Mouse (Mus musculus) lung, embryonic 14.5 days (tissue): ENCODE measurements around the gene Fbln1. TPM values are rescaled to one million over a fixed set of nuclear protein-coding genes. Genes with fewer than 3 reads are reported as not detected.
A peak's percentile ranks its signal among the peaks of the same experiment; 100 is the strongest.

Source experiments
- ATAC-seq: fragments of 200-750 bp; cut with Nextera tagmentation; 2 replicates; pipeline ENCODE4 v1.8.0; 2017; ENCODE audit warnings: mild to moderate bottlenecking, moderate TSS enrichment, moderate library complexity; ENCODE audit not compliant: insufficient read depth
- DNase-seq: peaks from one replicate; pipeline ENCODE4 v3.0.0-alpha.2; 2015
- H3K27ac ChIP-seq: fragments of 300-500 bp; sonication (generic); 2 replicates; pipeline ENCODE4 v1.5.1; 2014; ENCODE audit warnings: low read depth, mild to moderate bottlenecking, moderate library complexity
- H3K27me3 ChIP-seq: fragments of 300-500 bp; sonication (generic); 2 replicates; pipeline ENCODE4 v1.6.1; 2014; ENCODE audit warnings: low read length, control low read depth; ENCODE audit not compliant: insufficient read depth
- H3K36me3 ChIP-seq: fragments of 300-500 bp; sonication (generic); 2 replicates; pipeline ENCODE4 v1.6.1; 2014; ENCODE audit warnings: control low read depth; ENCODE audit not compliant: insufficient read depth
- H3K4me1 ChIP-seq: fragments of 300-500 bp; sonication (generic); 2 replicates; pipeline ENCODE4 v1.6.1; 2014; ENCODE audit warnings: antibody characterized with exemption, control low read depth; ENCODE audit not compliant: insufficient read depth
- H3K4me2 ChIP-seq: fragments of 300-500 bp; sonication (generic); 2 replicates; pipeline ENCODE4 v1.6.1; 2014; ENCODE audit warnings: mild to moderate bottlenecking
- H3K4me3 ChIP-seq: fragments of 300-500 bp; sonication (generic); 2 replicates; pipeline ENCODE4 v1.5.1; 2014; ENCODE audit warnings: low read depth, low read length
- H3K9ac ChIP-seq: fragments of 300-500 bp; sonication (generic); 2 replicates; pipeline ENCODE4 v1.6.1; 2014
- H3K9me3 ChIP-seq: fragments of 300-500 bp; sonication (generic); 2 replicates; pipeline ENCODE4 v1.6.1; 2016; ENCODE audit warnings: low read depth, low read length, control low read depth
- CTCF ChIP-seq: IDR thresholded peaks from 2 replicates; pipeline ENCODE4 v1.5.1; 2016; ENCODE audit warnings: antibody characterized with exemption, low read depth
- WGBS: fragments of 180-500 bp; shearing (Covaris S2); extraction: QIAGEN DNeasy Blood & Tissue Kit; methylation state at CpG from one replicate; pipeline ENCODE4 v1.1.7; 2014; 5-methylcytosine and 5-hydroxymethylcytosine counted together
- polyA plus RNA-seq: library from polyadenylated mRNA; unstranded; fragments of >200 nt; fragmentation: Nextera tagmentation; extraction: Ambion mirVana; gene quantifications from 2 replicates; pipeline ENCODE4 v1.2.1, GENCODE M21; 2014

The Fbln1 gene
- polyA plus RNA-seq = 277 and 302 TPM in 2 replicates

GRCm38 (mm10) chr15:85205792-85206702 is at the start of gene Fbln1:
Gene Fbln1, plus strand, starts transcription at chr15:85205949.
- H3K4me1 ChIP-seq = 0 out of 2 replicates have a peak, but pooled peaks cover 6% of the 10 kb centered on the region
- no peaks in the 10 kb centered on the region for H3K27me3 ChIP-seq
- H3K9ac ChIP-seq = peak within 1 kb of the TSS; percentile 93
- H3K4me3 ChIP-seq = peak within 1 kb of the TSS; percentile 73
- H3K9me3 ChIP-seq = peaks cover 5% of the 10 kb centered on the region; the same call in 1 of the 2 replicates
- DNase-seq (peak; percentile 95), ATAC-seq (peak; percentile 81)
- peaks cover 18% of the 10 kb centered on the region for H3K36me3 ChIP-seq
- peak within 1 kb of the TSS; percentile 81 for H3K4me2 ChIP-seq
- 0 out of 2 replicates have a peak, but pooled peaks have one; percentile 7 for TF ChIP-seq CTCF
- peak within 1 kb of the TSS; percentile 86 for H3K27ac ChIP-seq
- WGBS = under 1% methylated on average over 62 of the region's 64 CpGs

DNA sequence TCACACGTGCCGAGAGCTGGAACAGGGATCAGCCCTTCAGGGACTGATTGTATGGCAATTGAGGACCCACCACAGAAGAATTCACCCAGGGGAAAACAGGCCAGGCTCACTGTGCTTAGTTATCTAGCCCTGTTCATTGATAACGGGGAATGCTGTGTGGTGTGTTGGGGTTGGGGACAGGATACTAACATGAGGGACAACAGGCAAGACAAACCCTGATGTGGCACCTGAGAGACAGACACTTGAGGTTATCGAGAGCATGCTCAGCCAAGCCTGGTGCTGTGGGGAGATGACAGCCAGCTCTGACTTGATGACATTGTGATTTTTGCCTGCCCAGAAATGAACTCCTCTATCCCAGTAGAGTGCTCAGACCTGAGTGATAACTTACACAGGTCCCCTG is 49.6 kb upstream of the Fbln1 start:
- WGBS = 39% methylated on average over 4 of the region's 4 CpGs
- no peak for ATAC-seq
- no peak overlapping the region for H3K27ac ChIP-seq

DNA sequence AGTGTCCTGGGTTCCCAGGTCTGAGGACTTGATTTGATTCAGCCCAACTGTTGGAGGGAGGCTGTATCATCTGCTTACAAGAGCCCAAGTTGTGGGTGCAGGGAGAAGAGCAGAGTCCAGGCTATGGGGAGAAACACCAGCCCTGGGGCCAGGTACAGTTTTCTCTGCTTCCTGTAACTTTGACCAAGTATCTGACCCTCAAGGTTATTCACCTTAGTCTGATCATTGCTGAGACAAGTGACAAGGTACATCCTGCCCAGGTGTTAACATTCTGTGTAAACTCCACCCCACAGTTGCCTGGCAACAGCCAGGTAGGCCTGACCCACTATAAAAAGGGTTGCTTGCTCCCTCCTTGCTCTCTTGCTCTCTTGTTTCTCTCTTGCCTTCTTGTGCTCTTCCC is 44.3 kb upstream of the Fbln1 start:
- Histone ChIP-seq H3K27me3 (no peaks in the 10 kb centered on the region), H3K9ac (no peak overlapping the region), H3K27ac (no peak overlapping the region), H3K36me3 (no peaks in the 10 kb centered on the region), H3K4me1 (0 out of 2 replicates have a peak, but pooled peaks cover 8% of the 10 kb centered on the region), H3K4me2 (no peak overlapping the region), H3K4me3 (no peak overlapping the region), H3K9me3 (no peaks in the 10 kb centered on the region)
- no peak for DNase-seq
- TF ChIP-seq CTCF = no peak
- no peak for ATAC-seq

More for the DNA sequence above, 49.6 kb upstream of the Fbln1 start:
- H3K27me3 ChIP-seq = no peaks in the 10 kb centered on the region
- no peak for TF ChIP-seq CTCF
- no peaks in the 10 kb centered on the region for H3K36me3 ChIP-seq
- no peaks in the 10 kb centered on the region for H3K9me3 ChIP-seq
- no peak overlapping the region for H3K4me3 ChIP-seq
- no peaks in the 10 kb centered on the region for H3K4me1 ChIP-seq
- H3K4me2 ChIP-seq = no peak overlapping the region
- no peak overlapping the region for H3K9ac ChIP-seq
- no peak for DNase-seq

DNA sequence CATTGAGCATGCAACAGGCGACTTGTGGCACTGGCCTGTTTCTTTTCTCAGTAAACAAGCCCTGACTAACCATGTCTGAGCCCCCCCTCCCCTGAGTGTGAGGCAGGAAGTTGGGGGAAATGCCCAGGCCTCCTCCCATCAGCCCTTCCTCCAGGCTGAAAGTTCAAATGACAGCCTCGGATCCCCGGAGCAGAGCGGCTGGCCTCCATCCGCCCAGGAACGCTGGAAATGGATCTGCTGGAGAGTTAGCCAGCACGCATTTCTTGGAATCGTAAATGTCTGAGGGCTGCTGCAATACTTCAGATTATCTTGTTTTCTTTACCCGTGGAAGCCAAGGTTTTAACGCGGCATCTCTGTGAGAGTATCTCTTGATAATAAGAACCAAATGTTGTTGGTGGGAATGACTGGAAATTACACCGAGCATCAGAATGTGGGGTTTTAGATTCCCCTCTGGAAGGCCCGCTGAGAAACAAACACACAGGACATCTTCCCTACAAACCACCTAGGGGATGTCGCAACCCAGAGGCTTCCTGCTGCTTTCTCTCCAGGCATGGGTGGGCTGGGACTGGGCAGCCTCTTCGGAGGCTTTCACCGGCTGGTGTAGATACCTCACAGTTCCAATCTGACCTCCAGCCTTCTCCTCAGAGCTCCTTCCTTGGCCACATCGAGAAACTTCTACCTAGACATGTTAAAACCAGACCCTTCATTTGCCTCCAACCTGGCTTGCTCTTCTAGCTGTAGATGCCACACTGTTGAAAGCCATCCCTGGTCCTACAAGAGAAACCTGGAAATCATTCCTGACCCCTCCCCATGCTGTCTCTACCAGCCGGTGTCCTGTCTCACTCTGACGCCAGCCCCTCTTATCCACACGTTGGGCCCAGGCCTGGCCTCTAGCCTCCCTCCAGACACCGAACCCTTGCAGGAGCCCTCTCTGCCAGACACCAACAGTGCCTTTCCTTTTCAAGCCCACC is 42.8 kb upstream of the Fbln1 start:
- no peak overlapping the region for H3K4me3 ChIP-seq
- ATAC-seq (0 out of 2 replicates have a peak, but pooled peaks have one; percentile 23), DNase-seq (peak; percentile 77)
- no peaks in the 10 kb centered on the region for H3K36me3 ChIP-seq
- 0 out of 2 replicates have a peak, but pooled peaks cover 8% of the 10 kb centered on the region for H3K4me1 ChIP-seq
- TF ChIP-seq CTCF = no peak
- H3K4me2 ChIP-seq = no peak overlapping the region
- peak overlapping the region; percentile 67; the same call in 1 of the 2 replicates for H3K27ac ChIP-seq
- H3K27me3 ChIP-seq = no peaks in the 10 kb centered on the region
- H3K9ac ChIP-seq = no peak overlapping the region
- 32% methylated on average over 21 of the region's 21 CpGs for WGBS
- H3K9me3 ChIP-seq = no peaks in the 10 kb centered on the region

GRCm38 (mm10) chr15:85166433-85166933 is 39.3 kb upstream of the Fbln1 start:
- no peak for TF ChIP-seq CTCF
- Histone ChIP-seq H3K27ac (peak overlapping the region; percentile 73), H3K9ac (no peak overlapping the region), H3K4me3 (no peak overlapping the region), H3K9me3 (no peaks in the 10 kb centered on the region), H3K36me3 (no peaks in the 10 kb centered on the region), H3K4me1 (0 out of 2 replicates have a peak, but pooled peaks cover 8% of the 10 kb centered on the region), H3K4me2 (peak overlapping the region; percentile 23; the same call in 1 of the 2 replicates), H3K27me3 (no peaks in the 10 kb centered on the region)
- DNase-seq (peak; percentile 71), ATAC-seq (peak; percentile 71)
- WGBS = 34% methylated on average over 11 of the region's 11 CpGs

- H3K27ac ChIP-seq = peak overlapping the region; percentile 73; the same call in 1 of the 2 replicates
- peaks cover 9% of the 10 kb centered on the region for H3K4me1 ChIP-seq
- ATAC-seq (no peak), DNase-seq (no peak)
- 49% methylated on average over 12 of the region's 12 CpGs for WGBS
- no peaks in the 10 kb centered on the region for H3K36me3 ChIP-seq
- TF ChIP-seq CTCF = no peak
- H3K9me3 ChIP-seq = no peaks in the 10 kb centered on the region
- no peak overlapping the region for H3K4me3 ChIP-seq
- no peak overlapping the region; the same call in 1 of the 2 replicates for H3K4me2 ChIP-seq
- H3K9ac ChIP-seq = no peak overlapping the region
- no peaks in the 10 kb centered on the region for H3K27me3 ChIP-seq
Measured at GRCm38 (mm10) chr15:85167086-85167679, 38.6 kb upstream of the Fbln1 start.
